Mouse (Mus musculus): ENCODE data around the gene Acot7.

- TF ChIP-seq CTCF (IDR thresholded peaks at IDR 0.05; ENCODE audit: low read depth, low read length) (no peak), POLR2A (IDR thresholded peaks at IDR 0.05; ENCODE audit: extremely low read depth, insufficient read depth, low read length) (no peak)
Observed at GRCm38 (mm10) chr4:152272449-152273049, 94.6 kb downstream of the Acot7 start.
